Mouse (Mus musculus) heart, embryonic 11.5 days (tissue): ENCODE results near the gene Agbl5. TPM values are rescaled to one million over a fixed set of nuclear protein-coding genes. Genes with fewer than 3 reads are reported as not detected.

Experiments
- ATAC-seq: fragments of 200-750 bp; cut with Nextera tagmentation; replicated peaks from 2 replicates; pipeline ENCODE4 v1.8.0; 2017; ENCODE audit warnings: moderate library complexity; ENCODE audit not compliant: insufficient number of reproducible peaks, low FRiP score, low TSS enrichment
- H3K27ac ChIP-seq: fragments of 300-500 bp; sonication (generic); 2 replicates; pipeline ENCODE4 v1.5.1; 2014; ENCODE audit warnings: mild to moderate bottlenecking, low read depth, low read length
- H3K27me3 ChIP-seq: fragments of 300-500 bp; sonication (generic); 2 replicates; pipeline ENCODE4 v1.6.1; 2014; ENCODE audit warnings: mild to moderate bottlenecking, low read length, mixed read lengths; ENCODE audit not compliant: control insufficient read depth, insufficient read depth
- H3K36me3 ChIP-seq: fragments of 300-500 bp; sonication (generic); 2 replicates; pipeline ENCODE4 v1.6.1; 2014; ENCODE audit warnings: mild to moderate bottlenecking, low read length, moderate library complexity, mixed read lengths; ENCODE audit not compliant: control insufficient read depth, insufficient read depth
- H3K4me1 ChIP-seq: fragments of 300-500 bp; sonication (generic); 2 replicates; pipeline ENCODE4 v1.6.1; 2014; ENCODE audit warnings: low read length; ENCODE audit not compliant: control insufficient read depth, insufficient read depth
- H3K4me2 ChIP-seq: fragments of 300-500 bp; sonication (generic); 2 replicates; pipeline ENCODE4 v1.6.1; 2014; ENCODE audit warnings: mild to moderate bottlenecking, moderate library complexity
- H3K4me3 ChIP-seq: fragments of 300-500 bp; sonication (generic); 2 replicates; pipeline ENCODE4 v1.5.1; 2014; ENCODE audit warnings: low read depth, low read length
- H3K9ac ChIP-seq: fragments of 300-500 bp; sonication (generic); 2 replicates; pipeline ENCODE4 v1.6.1; 2014; ENCODE audit warnings: mild to moderate bottlenecking, low read depth, low read length, moderate library complexity
- H3K9me3 ChIP-seq: fragments of 300-500 bp; sonication (generic); replicated peaks from 2 replicates; pipeline ENCODE4 v1.6.1; 2016; ENCODE audit warnings: low read length; ENCODE audit not compliant: control insufficient read depth
- WGBS: fragments of 180-500 bp; shearing (Covaris S2); extraction: QIAGEN DNeasy Blood & Tissue Kit; methylation state at CpG from one replicate; pipeline ENCODE4 v1.1.7; 2014; ENCODE audit not compliant: insufficient replicate concordance; 5-methylcytosine and 5-hydroxymethylcytosine counted together
- polyA plus RNA-seq: library from polyadenylated mRNA; unstranded; fragments of >200 nt; fragmentation: Nextera tagmentation; extraction: Ambion mirVana; gene quantifications from 2 replicates; pipeline ENCODE4 v1.2.1, GENCODE M21; 2014

Agbl5 gene
- polyA plus RNA-seq, 1 experiment from 2014 or later = 14.5 TPM

- WGBS = 17% methylated on average over 11 of the region's 13 CpGs
- H3K27me3 ChIP-seq = no peaks in the 10 kb centered on the region
- H3K36me3 ChIP-seq = peaks cover 7% of the 10 kb centered on the region
- peaks cover 55% of the 10 kb centered on the region for H3K4me1 ChIP-seq
- H3K4me3 ChIP-seq = peak within 1 kb of the TSS; percentile 54
- H3K4me2 ChIP-seq = peak within 1 kb of the TSS; percentile 75
- H3K9me3 ChIP-seq = no peaks in the 10 kb centered on the region
- peak within 1 kb of the TSS; percentile 77 for H3K9ac ChIP-seq
- peak within 1 kb of the TSS; percentile 92 for H3K27ac ChIP-seq
- peak; percentile 56 for ATAC-seq
Observed at GRCm38 (mm10) chr5:30913060-30913841, 24.8 kb downstream of the Agbl5 start, which contains the start of gene Emilin1. Gene Emilin1, plus strand, starts transcription at chr5:30913402.

GRCm38 (mm10) chr5:30914101-30914635 lies 25.7 kb downstream of the Agbl5 start:
- no peaks in the 10 kb centered on the region for H3K9me3 ChIP-seq

GRCm38 (mm10) chr5:30914849-30915248 lies 26.4 kb downstream of the Agbl5 start:
- 52% methylated on average over 6 of the region's 6 CpGs for WGBS
- H3K27me3 ChIP-seq = no peaks in the 10 kb centered on the region
- H3K27ac ChIP-seq = peak overlapping the region; percentile 92; the same call in 1 of the 2 replicates
- H3K4me3 ChIP-seq = peak overlapping the region; percentile 54
- H3K4me2 ChIP-seq = peak overlapping the region; percentile 75
- peak overlapping the region; percentile 77 for H3K9ac ChIP-seq
- no peak for ATAC-seq
- H3K9me3 ChIP-seq = no peaks in the 10 kb centered on the region
- peaks cover 11% of the 10 kb centered on the region for H3K36me3 ChIP-seq
- H3K4me1 ChIP-seq = peaks cover 40% of the 10 kb centered on the region

More at GRCm38 (mm10) chr5:30914101-30914635, 25.7 kb downstream of the Agbl5 start:
- peak overlapping the region; percentile 92 for H3K27ac ChIP-seq
- H3K27me3 ChIP-seq = no peaks in the 10 kb centered on the region
- H3K4me3 ChIP-seq = peak overlapping the region; percentile 54
- H3K4me2 ChIP-seq = peak overlapping the region; percentile 75
- peaks cover 46% of the 10 kb centered on the region for H3K4me1 ChIP-seq
- peak overlapping the region; percentile 77 for H3K9ac ChIP-seq
- no peak for ATAC-seq
- H3K36me3 ChIP-seq = peaks cover 11% of the 10 kb centered on the region
- WGBS = 47% methylated on average over 7 of the region's 7 CpGs

- Histone ChIP-seq H3K4me2 (peak overlapping the region; percentile 75), H3K4me3 (peak overlapping the region; percentile 54), H3K4me1 (peaks cover 39% of the 10 kb centered on the region), H3K36me3 (peaks cover 11% of the 10 kb centered on the region), H3K9me3 (no peaks in the 10 kb centered on the region), H3K9ac (peak overlapping the region; percentile 77), H3K27ac (peak overlapping the region; percentile 92), H3K27me3 (no peaks in the 10 kb centered on the region)
- 54% methylated on average over 9 of the region's 9 CpGs for WGBS
- ATAC-seq = no peak
Observed at GRCm38 (mm10) chr5:30915456-30915855, 27.0 kb downstream of the Agbl5 start.

GRCm38 (mm10) chr5:30915974-30916433 lies 27.5 kb downstream of the Agbl5 start:
- H3K9me3 ChIP-seq = no peaks in the 10 kb centered on the region
- H3K36me3 ChIP-seq = peaks cover 11% of the 10 kb centered on the region
- H3K4me2 ChIP-seq = peak overlapping the region; percentile 75
- no peak overlapping the region for H3K9ac ChIP-seq
- peaks cover 37% of the 10 kb centered on the region for H3K4me1 ChIP-seq
- peak overlapping the region; percentile 92 for H3K27ac ChIP-seq
- peak overlapping the region; percentile 54 for H3K4me3 ChIP-seq
- no peaks in the 10 kb centered on the region for H3K27me3 ChIP-seq
- peak; percentile 49; the same call in 1 of the 2 replicates for ATAC-seq
- WGBS = 4% methylated on average over 7 of the region's 7 CpGs

- H3K36me3 ChIP-seq = peaks cover 11% of the 10 kb centered on the region
- H3K4me1 ChIP-seq = peaks cover 39% of the 10 kb centered on the region
- WGBS = 91% methylated on average over 9 of the region's 9 CpGs
- H3K27ac ChIP-seq = peak overlapping the region; percentile 52; the same call in 1 of the 2 replicates
- H3K27me3 ChIP-seq = no peaks in the 10 kb centered on the region
- H3K9ac ChIP-seq = no peak overlapping the region
- ATAC-seq = no peak
- no peak overlapping the region for H3K4me3 ChIP-seq
- H3K9me3 ChIP-seq = no peaks in the 10 kb centered on the region
- peak overlapping the region; percentile 75; the same call in 1 of the 2 replicates for H3K4me2 ChIP-seq
Observed at GRCm38 (mm10) chr5:30916841-30917240, 28.3 kb downstream of the Agbl5 start.

GRCm38 (mm10) chr5:30917348-30917747 lies 28.9 kb downstream of the Agbl5 start:
- peaks cover 39% of the 10 kb centered on the region for H3K4me1 ChIP-seq
- no peak overlapping the region for H3K4me2 ChIP-seq
- peaks cover 11% of the 10 kb centered on the region for H3K36me3 ChIP-seq
- H3K27me3 ChIP-seq = no peaks in the 10 kb centered on the region
- no peaks in the 10 kb centered on the region for H3K9me3 ChIP-seq
- WGBS = 84% methylated on average over 11 of the region's 11 CpGs
- H3K4me3 ChIP-seq = no peak overlapping the region
- no peak overlapping the region for H3K9ac ChIP-seq
- no peak overlapping the region for H3K27ac ChIP-seq
- no peak for ATAC-seq

- H3K9ac ChIP-seq = no peak overlapping the region
- H3K4me2 ChIP-seq = no peak overlapping the region
- H3K9me3 ChIP-seq = no peaks in the 10 kb centered on the region
- H3K27ac ChIP-seq = no peak overlapping the region
- H3K27me3 ChIP-seq = no peaks in the 10 kb centered on the region
- 83% methylated on average over 31 of the region's 31 CpGs for WGBS
- H3K4me1 ChIP-seq = peaks cover 41% of the 10 kb centered on the region
- H3K36me3 ChIP-seq = peaks cover 11% of the 10 kb centered on the region
- no peak overlapping the region for H3K4me3 ChIP-seq
- no peak for ATAC-seq
Observed at GRCm38 (mm10) chr5:30917891-30918670, 29.6 kb downstream of the Agbl5 start.
